Mouse (Mus musculus): ENCODE measurements around the gene Ifitm6.

DNA sequence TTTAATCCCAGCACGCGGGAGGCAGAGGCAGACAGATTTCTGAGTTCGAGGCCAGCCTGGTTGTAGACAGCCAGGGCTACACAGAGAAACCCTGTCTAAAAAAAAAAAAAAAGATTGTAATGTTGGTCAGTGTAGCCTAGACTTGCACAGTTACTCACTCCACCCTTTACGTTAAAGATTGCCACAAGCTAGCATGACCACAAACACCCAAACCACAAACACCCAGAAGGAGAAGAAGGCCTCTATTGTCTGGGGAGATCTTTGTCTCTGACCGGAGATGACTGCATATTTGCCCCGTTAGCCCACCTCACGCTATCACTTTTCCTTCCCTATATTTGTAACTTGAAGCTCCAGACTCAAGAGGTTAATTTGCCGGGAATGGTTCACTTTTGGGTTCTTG lies 36.0 kb downstream of the Ifitm6 start:
- TF ChIP-seq POLR2A (IDR thresholded peaks at IDR 0.05; ENCODE audit: low read depth, low read length): no peak
- no peak for TF ChIP-seq CTCF (IDR thresholded peaks at IDR 0.05; ENCODE audit: extremely low read depth, insufficient read length, insufficient replicate concordance, low read depth, low read length)
